Comparison of ENCODE assay signal across 9 mouse cellular contexts in genomic region chr6:83710361-83711066, GRCm38 (mm10). TPM values are rescaled to one million over a fixed set of nuclear protein-coding genes. Genes with fewer than 3 reads are reported as not detected.
DNase-seq lines count a peak whose midpoint lies in the region; ATAC-seq and TF ChIP-seq lines count a peak whose summit lies in the region.
"Had no signal": no experiment of that assay in that cellular context is flagged by ENCODE, and none has a peak within 500 bp of the region (broad histone marks: within the 10 kb centered on the region; RNA-seq: fewer than 3 reads in every experiment).

No protein-coding gene starts in this region.

- TF ChIP-seq CTCF in spleen, adult 2 months (IDR thresholded peaks at IDR 0.05; ENCODE audit: extremely low read depth, insufficient read depth, insufficient read length, insufficient replicate concordance) = no peak
- TF ChIP-seq CTCF in embryonic fibroblast, embryonic 13.5 days (IDR thresholded peaks at IDR 0.05; ENCODE audit: borderline replicate concordance, insufficient read depth, low read length) = no peak

- no peak overlapping the region for H3K27ac ChIP-seq in spleen, adult 2 months (ENCODE audit: insufficient read depth, low read length)
- H3K27ac ChIP-seq in embryonic fibroblast, embryonic 13.5 days (ENCODE audit: insufficient read depth, low read length) = no peak overlapping the region
- no peak overlapping the region for H3K27ac ChIP-seq in limb, embryonic 13.5 days
- no peak overlapping the region for H3K27ac ChIP-seq in stomach, embryonic 14.5 days (ENCODE audit: low read length)

- peak overlapping the region; percentile 80 for H3K4me2 ChIP-seq in limb, embryonic 13.5 days (replicated peaks)
- H3K4me2 ChIP-seq in stomach, embryonic 14.5 days (replicated peaks; ENCODE audit: low read depth, low read length) = peak overlapping the region; percentile 72

- H3K27me3 ChIP-seq in spleen, adult 2 months (ENCODE audit: control insufficient read depth, insufficient read depth, low read length) = peaks cover 24% of the 10 kb centered on the region
- peaks cover 99% of the 10 kb centered on the region for H3K27me3 ChIP-seq in limb, embryonic 13.5 days
- H3K27me3 ChIP-seq in stomach, embryonic 14.5 days (ENCODE audit: control insufficient read depth, insufficient read depth, low read length) = peaks cover 85% of the 10 kb centered on the region

- ATAC-seq in limb, embryonic 13.5 days (ENCODE audit: low FRiP score, low read depth) = peak; percentile 45
- ATAC-seq in stomach, embryonic 14.5 days (ENCODE audit: insufficient number of reproducible peaks, insufficient read depth, low FRiP score, low read depth) = peak; percentile 74; the same call in 1 of the 2 replicates

- no peaks in the 10 kb centered on the region for H3K9me3 ChIP-seq in limb, embryonic 13.5 days
- H3K9me3 ChIP-seq in stomach, embryonic 14.5 days (ENCODE audit: control insufficient read depth, low read depth, low read length) = no peaks in the 10 kb centered on the region

- H3K4me3 ChIP-seq in spleen, adult 2 months (ENCODE audit: extremely low read depth, insufficient read depth, insufficient read length) = peak overlapping the region; percentile 9; the same call in 1 of the 2 replicates
- H3K4me3 ChIP-seq in embryonic fibroblast, embryonic 13.5 days (ENCODE audit: insufficient read depth, low read length) = peak overlapping the region; percentile 42
- H3K4me3 ChIP-seq in limb, embryonic 13.5 days = peak overlapping the region; percentile 47
- peak overlapping the region; percentile 26 for H3K4me3 ChIP-seq in stomach, embryonic 14.5 days (ENCODE audit: low read depth, low read length)

- no peak for DNase-seq in spleen, adult 2 months (ENCODE audit: low read depth in 1 of 2, low spot score in 2 of 2)
- DNase-seq in spleen, adult 18-20 months = no peak
- no peak for DNase-seq in adrenal gland, adult 8-10 months
- DNase-seq in retina, embryonic 14.5 days (ENCODE audit: low spot score) = no peak
- no peak for DNase-seq in urinary bladder, postnatal 10 days (ENCODE audit: low spot score)

- WGBS in spleen, adult 2 months = 4% methylated on average over 32 of the region's 32 CpGs
- WGBS in limb, embryonic 13.5 days = under 1% methylated on average over 32 of the region's 32 CpGs
- 0% methylated on average over 32 of the region's 32 CpGs for WGBS in stomach, embryonic 14.5 days

- no peak for TF ChIP-seq POLR2A in spleen, adult 2 months (IDR thresholded peaks at IDR 0.05; ENCODE audit: low read depth, low read length)
- no peak for TF ChIP-seq POLR2A in embryonic fibroblast, embryonic 13.5 days (IDR thresholded peaks at IDR 0.05; ENCODE audit: low read depth, low read length)

- H3K4me1 ChIP-seq in spleen, adult 2 months (ENCODE audit: control insufficient read depth, insufficient read depth, insufficient read length) = peaks cover 7% of the 10 kb centered on the region
- no peaks in the 10 kb centered on the region for H3K4me1 ChIP-seq in embryonic fibroblast, embryonic 13.5 days (ENCODE audit: control insufficient read depth, insufficient read depth, low read length)
- peaks cover 29% of the 10 kb centered on the region for H3K4me1 ChIP-seq in limb, embryonic 13.5 days
- peaks cover 5% of the 10 kb centered on the region; the same call in 1 of the 2 replicates for H3K4me1 ChIP-seq in stomach, embryonic 14.5 days (ENCODE audit: control insufficient read depth, insufficient read depth, low read length)

- no peak overlapping the region for H3K9ac ChIP-seq in limb, embryonic 13.5 days
- no peak overlapping the region for H3K9ac ChIP-seq in stomach, embryonic 14.5 days (replicated peaks; ENCODE audit: low read depth, low read length)

- no peaks in the 10 kb centered on the region for H3K36me3 ChIP-seq in spleen, adult 2 months (ENCODE audit: control insufficient read depth, insufficient read depth, low read length)
- no peaks in the 10 kb centered on the region for H3K36me3 ChIP-seq in limb, embryonic 13.5 days
- no peaks in the 10 kb centered on the region for H3K36me3 ChIP-seq in stomach, embryonic 14.5 days (ENCODE audit: control insufficient read depth, insufficient read depth, low read length)

RNA-seq across cellular contexts. Expression of gene Vax2, which starts 0.6 kb away (rescaled TPM):
- not detected in 2 replicates for polyA plus RNA-seq in spleen, adult 2 months (2012; rRNA removed)
- 0.84 and 2.0 TPM in 2 replicates for polyA plus RNA-seq in embryonic fibroblast, embryonic 13.5 days (2011; ENCODE audit: insufficient read length, low read depth, missing spikeins)
- polyA plus RNA-seq in limb, embryonic 13.5 days (2015; fragmentation: Nextera tagmentation; extraction: Ambion mirVana) = 1.1 and 1.4 TPM in 2 replicates
- not detected in 2 replicates for polyA plus RNA-seq in stomach, embryonic 14.5 days (2014; fragmentation: Nextera tagmentation; extraction: Ambion mirVana)
- not detected for total RNA-seq in adrenal gland, adult 8-10 months (2022)
- total RNA-seq: common myeloid progenitor, adult 5-6 weeks had no signal

RNA-seq across cellular contexts. Expression of gene Atp6v1b1, which starts 32.3 kb away (rescaled TPM):
- polyA plus RNA-seq in spleen, adult 2 months (2012; rRNA removed) = 0.14 TPM in 1 of 2 replicates, not detected in the other
- polyA plus RNA-seq in embryonic fibroblast, embryonic 13.5 days (2011; ENCODE audit: insufficient read length, low read depth, missing spikeins) = not detected in 2 replicates
- not detected in 2 replicates for polyA plus RNA-seq in limb, embryonic 13.5 days (2015; fragmentation: Nextera tagmentation; extraction: Ambion mirVana)
- 0.42 and 0.45 TPM in 2 replicates for polyA plus RNA-seq in stomach, embryonic 14.5 days (2014; fragmentation: Nextera tagmentation; extraction: Ambion mirVana)
- total RNA-seq in adrenal gland, adult 8-10 months (2022) = not detected
- total RNA-seq: common myeloid progenitor, adult 5-6 weeks had no signal

RNA-seq across cellular contexts. Expression of gene Cd207, which starts 32.9 kb away (rescaled TPM):
- 0.49 and 3.4 TPM in 2 replicates for polyA plus RNA-seq in spleen, adult 2 months (2012; rRNA removed)
- polyA plus RNA-seq in embryonic fibroblast, embryonic 13.5 days (2011; ENCODE audit: insufficient read length, low read depth, missing spikeins) = not detected in 2 replicates
- polyA plus RNA-seq in limb, embryonic 13.5 days (2015; fragmentation: Nextera tagmentation; extraction: Ambion mirVana) = not detected in 2 replicates
- polyA plus RNA-seq in stomach, embryonic 14.5 days (2014; fragmentation: Nextera tagmentation; extraction: Ambion mirVana) = not detected in 2 replicates
- under 1 TPM in 2 of 4 experiments, not detected in 2; 0.20 to 0.22 TPM for total RNA-seq in adrenal gland, adult 8-10 months (2022)
- total RNA-seq: common myeloid progenitor, adult 5-6 weeks had no signal

RNA-seq across cellular contexts. Expression of gene Ankrd53, which starts 51.9 kb away (rescaled TPM):
- polyA plus RNA-seq in spleen, adult 2 months (2012; rRNA removed) = not detected in 2 replicates
- not detected in 2 replicates for polyA plus RNA-seq in embryonic fibroblast, embryonic 13.5 days (2011; ENCODE audit: insufficient read length, low read depth, missing spikeins)
- 0.20 and 0.25 TPM in 2 replicates for polyA plus RNA-seq in limb, embryonic 13.5 days (2015; fragmentation: Nextera tagmentation; extraction: Ambion mirVana)
- 0.20 TPM in 1 of 2 replicates, not detected in the other for polyA plus RNA-seq in stomach, embryonic 14.5 days (2014; fragmentation: Nextera tagmentation; extraction: Ambion mirVana)
- total RNA-seq in adrenal gland, adult 8-10 months (2022) = under 1 TPM in 2 of 4 experiments, not detected in 2; 0.37 to 0.38 TPM
- total RNA-seq: common myeloid progenitor, adult 5-6 weeks had no signal

RNA-seq across cellular contexts. Expression of gene Clec4f, which starts 54.5 kb away (rescaled TPM):
- not detected in 2 replicates for polyA plus RNA-seq in spleen, adult 2 months (2012; rRNA removed)
- not detected in 2 replicates for polyA plus RNA-seq in embryonic fibroblast, embryonic 13.5 days (2011; ENCODE audit: insufficient read length, low read depth, missing spikeins)
- polyA plus RNA-seq in limb, embryonic 13.5 days (2015; fragmentation: Nextera tagmentation; extraction: Ambion mirVana) = not detected in 2 replicates
- not detected in 2 replicates for polyA plus RNA-seq in stomach, embryonic 14.5 days (2014; fragmentation: Nextera tagmentation; extraction: Ambion mirVana)
- not detected for total RNA-seq in adrenal gland, adult 8-10 months (2022)
- total RNA-seq: common myeloid progenitor, adult 5-6 weeks had no signal
